Mouse (Mus musculus): ENCODE results near the gene Cpe. TPM values are rescaled to one million over a fixed set of nuclear protein-coding genes. Genes with fewer than 3 reads are reported as not detected.
A peak's percentile ranks its signal among the peaks of the same experiment; 100 is the strongest.

The Cpe gene
- polyA plus RNA-seq, 1 experiment, result 44.3 TPM

DNA sequence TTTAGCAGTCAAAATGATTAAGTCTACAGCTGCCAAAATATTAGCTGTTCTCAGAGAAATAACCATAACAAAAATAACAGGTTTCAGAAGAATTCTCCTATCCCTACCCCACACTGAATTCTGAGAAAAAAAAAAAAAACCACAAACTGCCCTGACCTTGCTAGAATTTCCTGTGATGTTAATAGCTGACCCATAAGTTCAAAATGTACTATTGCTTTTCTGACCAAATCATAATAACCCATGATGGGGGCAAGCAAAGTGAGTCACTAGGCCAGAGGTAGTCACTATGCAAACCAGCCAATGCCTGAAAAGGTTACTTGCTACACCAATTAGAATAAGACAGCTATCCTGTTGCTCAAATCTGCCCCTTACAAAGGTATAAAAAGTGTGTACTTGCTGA, 14.6 kb upstream of the Cpe start:
- Histone ChIP-seq H3K27me3 (ENCODE audit: control insufficient read depth, insufficient read depth, insufficient read length) (no peaks in the 10 kb centered on the region), H3ac (ENCODE audit: control insufficient read depth, insufficient read length) (no peak overlapping the region), H3K4me2 (ENCODE audit: low read depth) (no peak overlapping the region), H3K79me2 (ENCODE audit: control insufficient read depth, insufficient read depth) (no peaks in the 10 kb centered on the region), H3K36me3 (ENCODE audit: control insufficient read depth, insufficient read depth) (no peaks in the 10 kb centered on the region), H3K4me3 (no peak overlapping the region)
- TF ChIP-seq MYOG (IDR thresholded peaks at IDR 0.05; ENCODE audit: control insufficient read depth in 1 of 3, insufficient read depth in 1 of 3, insufficient read length in 2 of 3, low read depth in 2 of 3) (no peak), POLR2A (IDR thresholded peaks at IDR 0.05; ENCODE audit: insufficient read length, low read depth) (no peak), MYOD1 (IDR thresholded peaks at IDR 0.05; ENCODE audit: control insufficient read depth in 1 of 3, insufficient read length in 2 of 3, low read depth in 2 of 3) (no peak), MAX (IDR thresholded peaks at IDR 0.05; ENCODE audit: low read depth) (no peak), SRF (IDR thresholded peaks at IDR 0.05; ENCODE audit: control insufficient read depth, insufficient read length, low read depth) (no peak), CEBPB (IDR thresholded peaks at IDR 0.05; ENCODE audit: insufficient read depth, poor library complexity, severe bottlenecking) (no peak), USF1 (IDR thresholded peaks at IDR 0.05; ENCODE audit: low read depth) (no peak), POLR2AphosphoS2 (IDR thresholded peaks at IDR 0.05; ENCODE audit: insufficient read length, low read depth) (no peak), E2F4 (IDR thresholded peaks at IDR 0.05; ENCODE audit: insufficient read depth) (no peak)

DNA sequence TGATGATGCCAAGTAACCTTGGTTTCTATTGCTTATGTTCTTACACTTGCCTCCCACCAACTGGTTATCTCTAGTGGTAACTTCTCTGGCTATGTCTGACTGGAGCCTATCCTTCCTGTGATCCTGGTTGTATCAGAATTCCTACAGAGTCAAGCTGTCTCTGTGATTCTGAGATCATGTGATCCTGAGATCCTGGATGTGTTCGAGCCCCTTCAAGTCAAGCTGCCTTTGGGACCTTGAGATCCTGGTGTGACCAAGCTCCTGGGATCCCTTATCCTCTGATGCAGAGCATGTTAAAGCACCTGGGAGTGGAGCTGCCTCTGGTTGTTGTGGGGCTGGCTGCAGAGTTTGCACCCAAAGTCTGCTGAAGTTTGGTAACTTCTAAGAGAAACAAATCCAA, 10.3 kb upstream of the Cpe start:
- Histone ChIP-seq H3ac (ENCODE audit: control insufficient read depth, insufficient read length) (no peak overlapping the region), H3K4me2 (ENCODE audit: low read depth) (no peak overlapping the region), H3K4me3 (no peak overlapping the region), H3K36me3 (ENCODE audit: control insufficient read depth, insufficient read depth) (no peaks in the 10 kb centered on the region), H3K79me2 (ENCODE audit: control insufficient read depth, insufficient read depth) (no peaks in the 10 kb centered on the region), H3K27me3 (ENCODE audit: control insufficient read depth, insufficient read depth, insufficient read length) (no peaks in the 10 kb centered on the region)
- TF ChIP-seq CEBPB (IDR thresholded peaks at IDR 0.05; ENCODE audit: insufficient read depth, poor library complexity, severe bottlenecking) (no peak), MAX (IDR thresholded peaks at IDR 0.05; ENCODE audit: low read depth) (no peak), MYOD1 (IDR thresholded peaks at IDR 0.05; ENCODE audit: control insufficient read depth in 1 of 3, insufficient read length in 2 of 3, low read depth in 2 of 3) (no peak), USF1 (IDR thresholded peaks at IDR 0.05; ENCODE audit: low read depth) (no peak), MYOG (IDR thresholded peaks at IDR 0.05; ENCODE audit: control insufficient read depth in 1 of 3, insufficient read depth in 1 of 3, insufficient read length in 2 of 3, low read depth in 2 of 3) (no peak), SRF (IDR thresholded peaks at IDR 0.05; ENCODE audit: control insufficient read depth, insufficient read length, low read depth) (no peak), TCF12 (IDR thresholded peaks at IDR 0.05; ENCODE audit: insufficient read depth, poor library complexity, severe bottlenecking) (no peak), REST (IDR thresholded peaks at IDR 0.05; ENCODE audit: insufficient read depth, insufficient read length) (no peak), TCF3 (IDR thresholded peaks at IDR 0.05; ENCODE audit: insufficient read length, low read depth) (no peak), POLR2AphosphoS2 (IDR thresholded peaks at IDR 0.05; ENCODE audit: insufficient read length, low read depth) (no peak), POLR2A (IDR thresholded peaks at IDR 0.05; ENCODE audit: insufficient read length, low read depth) (no peak), E2F4 (IDR thresholded peaks at IDR 0.05; ENCODE audit: insufficient read depth) (no peak)

- no peaks in the 10 kb centered on the region for H3K36me3 ChIP-seq (ENCODE audit: control insufficient read depth, insufficient read depth)
- no peak for TF ChIP-seq POLR2AphosphoS2 (IDR thresholded peaks at IDR 0.05; ENCODE audit: insufficient read length, low read depth)
- TF ChIP-seq USF1 (IDR thresholded peaks at IDR 0.05; ENCODE audit: low read depth), result no peak
- no peak for TF ChIP-seq E2F4 (IDR thresholded peaks at IDR 0.05; ENCODE audit: insufficient read depth)
- no peak for TF ChIP-seq MYOD1 (IDR thresholded peaks at IDR 0.05; ENCODE audit: control insufficient read depth in 1 of 3, insufficient read length in 2 of 3, low read depth in 2 of 3)
- no peak for TF ChIP-seq CEBPB (IDR thresholded peaks at IDR 0.05; ENCODE audit: insufficient read depth, poor library complexity, severe bottlenecking)
- TF ChIP-seq TCF12 (IDR thresholded peaks at IDR 0.05; ENCODE audit: insufficient read depth, poor library complexity, severe bottlenecking), result no peak
- TF ChIP-seq MYOG (IDR thresholded peaks at IDR 0.05; ENCODE audit: control insufficient read depth in 1 of 3, insufficient read depth in 1 of 3, insufficient read length in 2 of 3, low read depth in 2 of 3), result no peak
- TF ChIP-seq REST (IDR thresholded peaks at IDR 0.05; ENCODE audit: insufficient read depth, insufficient read length), result no peak
- TF ChIP-seq SRF (IDR thresholded peaks at IDR 0.05; ENCODE audit: control insufficient read depth, insufficient read length, low read depth), result no peak
- no peak for TF ChIP-seq MAX (IDR thresholded peaks at IDR 0.05; ENCODE audit: low read depth)
- TF ChIP-seq POLR2A (IDR thresholded peaks at IDR 0.05; ENCODE audit: insufficient read length, low read depth), result no peak
- no peak for TF ChIP-seq TCF3 (IDR thresholded peaks at IDR 0.05; ENCODE audit: insufficient read length, low read depth)
- no peaks in the 10 kb centered on the region for H3K27me3 ChIP-seq (ENCODE audit: control insufficient read depth, insufficient read depth, insufficient read length)
- H3K79me2 ChIP-seq (ENCODE audit: control insufficient read depth, insufficient read depth), result peaks cover 6% of the 10 kb centered on the region
- H3ac ChIP-seq (ENCODE audit: control insufficient read depth, insufficient read length), result peak overlapping the region; percentile 2
- peak overlapping the region; percentile 39 for H3K4me3 ChIP-seq
- H3K4me2 ChIP-seq (ENCODE audit: low read depth), result peak overlapping the region; percentile 94
Measured at GRCm38 (mm10) chr8:64691591-64692401, 1.1 kb downstream of the Cpe start.

- Histone ChIP-seq H3K4me3 (no peak overlapping the region), H3K36me3 (ENCODE audit: control insufficient read depth, insufficient read depth) (no peaks in the 10 kb centered on the region), H3K27me3 (ENCODE audit: control insufficient read depth, insufficient read depth, insufficient read length) (no peaks in the 10 kb centered on the region), H3K4me2 (ENCODE audit: low read depth) (no peak overlapping the region), H3ac (ENCODE audit: control insufficient read depth, insufficient read length) (no peak overlapping the region), H3K79me2 (ENCODE audit: control insufficient read depth, insufficient read depth) (peaks cover 6% of the 10 kb centered on the region)
- TF ChIP-seq CEBPB (IDR thresholded peaks at IDR 0.05; ENCODE audit: insufficient read depth, poor library complexity, severe bottlenecking), result no peak
Measured at GRCm38 (mm10) chr8:64690845-64691244, 2.0 kb downstream of the Cpe start.

GRCm38 (mm10) chr8:64690306-64690705, 2.5 kb downstream of the Cpe start:
- Histone ChIP-seq H3K27me3 (ENCODE audit: control insufficient read depth, insufficient read depth, insufficient read length) (no peaks in the 10 kb centered on the region), H3ac (ENCODE audit: control insufficient read depth, insufficient read length) (no peak overlapping the region), H3K4me3 (no peak overlapping the region), H3K79me2 (ENCODE audit: control insufficient read depth, insufficient read depth) (peaks cover 6% of the 10 kb centered on the region), H3K36me3 (ENCODE audit: control insufficient read depth, insufficient read depth) (no peaks in the 10 kb centered on the region), H3K4me2 (ENCODE audit: low read depth) (no peak overlapping the region)
- no peak for TF ChIP-seq E2F4 (IDR thresholded peaks at IDR 0.05; ENCODE audit: insufficient read depth)
- no peak for TF ChIP-seq SRF (IDR thresholded peaks at IDR 0.05; ENCODE audit: control insufficient read depth, insufficient read length, low read depth)
- TF ChIP-seq CEBPB (IDR thresholded peaks at IDR 0.05; ENCODE audit: insufficient read depth, poor library complexity, severe bottlenecking), result no peak
- TF ChIP-seq MYOG (IDR thresholded peaks at IDR 0.05; ENCODE audit: control insufficient read depth in 1 of 3, insufficient read depth in 1 of 3, insufficient read length in 2 of 3, low read depth in 2 of 3), result no peak
- no peak for TF ChIP-seq USF1 (IDR thresholded peaks at IDR 0.05; ENCODE audit: low read depth)
- no peak for TF ChIP-seq REST (IDR thresholded peaks at IDR 0.05; ENCODE audit: insufficient read depth, insufficient read length)
- no peak for TF ChIP-seq MAX (IDR thresholded peaks at IDR 0.05; ENCODE audit: low read depth)
- TF ChIP-seq MYOD1 (IDR thresholded peaks at IDR 0.05; ENCODE audit: control insufficient read depth in 1 of 3, insufficient read length in 2 of 3, low read depth in 2 of 3), result no peak
- no peak for TF ChIP-seq POLR2A (IDR thresholded peaks at IDR 0.05; ENCODE audit: insufficient read length, low read depth)
- no peak for TF ChIP-seq TCF12 (IDR thresholded peaks at IDR 0.05; ENCODE audit: insufficient read depth, poor library complexity, severe bottlenecking)
- TF ChIP-seq POLR2AphosphoS2 (IDR thresholded peaks at IDR 0.05; ENCODE audit: insufficient read length, low read depth), result no peak
- TF ChIP-seq TCF3 (IDR thresholded peaks at IDR 0.05; ENCODE audit: insufficient read length, low read depth), result no peak

Data from myocyte (in vitro differentiated cells).